Mouse (Mus musculus): ENCODE data around the gene Rnf4. TPM values are rescaled to one million over a fixed set of nuclear protein-coding genes. Genes with fewer than 3 reads are reported as not detected.

Rnf4 gene
- total RNA-seq (2022): 10 to 100 TPM; 82.2 to 87.7 (median 84.1) TPM

GRCm38 (mm10) chr5:34336097-34336774 is at the start of gene Rnf4:
Rnf4 (plus strand) TSS chr5:34336289.
- peak; percentile 97 for DNase-seq (ENCODE audit: low spot score in 2 of 2)

- no peak for DNase-seq (ENCODE audit: low spot score in 2 of 2)
Measured at GRCm38 (mm10) chr5:34286516-34286915, 49.6 kb upstream of the Rnf4 start.

GRCm38 (mm10) chr5:34287001-34287837 is 48.9 kb upstream of the Rnf4 start:
- no peak for DNase-seq (ENCODE audit: low spot score in 2 of 2)

DNA sequence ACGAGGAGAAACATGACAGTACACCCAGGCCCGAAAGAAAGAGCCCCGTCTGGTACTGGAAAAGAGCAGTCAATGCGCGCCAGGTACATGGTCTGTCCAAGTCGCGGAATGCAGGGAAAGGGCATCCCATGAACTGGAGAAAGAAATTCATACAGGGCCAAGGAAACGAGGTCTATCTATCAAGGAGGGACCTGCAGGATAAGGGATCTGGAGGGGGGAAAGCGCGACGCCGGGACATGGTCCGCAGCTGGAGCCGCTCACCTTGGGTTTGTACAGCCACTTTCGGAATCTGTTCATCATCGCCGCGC is 48.3 kb upstream of the Rnf4 start:
- DNase-seq (ENCODE audit: low spot score in 2 of 2): no peak

DNA sequence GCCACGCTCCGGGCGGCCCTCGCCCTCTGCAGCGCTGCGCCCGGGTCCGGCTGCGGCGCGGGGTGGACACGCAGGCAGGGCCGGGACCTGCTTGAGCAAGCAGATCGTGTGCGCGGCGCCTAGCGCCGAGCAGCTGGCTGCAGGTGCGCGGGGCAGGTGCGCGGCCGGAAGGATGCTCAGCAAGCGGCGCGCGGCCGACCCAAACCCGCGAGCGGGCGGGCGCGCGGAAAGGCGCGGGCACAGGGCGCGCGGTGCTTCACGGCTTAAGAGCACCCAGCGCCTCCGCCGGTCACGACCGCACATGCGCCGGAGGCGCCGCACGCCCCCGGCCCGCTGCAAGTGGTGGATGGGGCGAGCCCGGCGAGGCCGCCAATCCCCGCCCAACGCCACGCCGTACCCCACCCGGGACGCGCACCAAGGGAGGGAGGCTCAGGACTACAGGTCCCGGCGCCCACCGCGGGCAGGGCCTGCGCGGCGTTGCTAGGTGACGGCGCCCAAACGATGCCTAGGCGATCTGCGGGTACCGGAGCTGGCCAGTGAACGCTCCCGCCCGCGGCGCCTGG is 47.9 kb upstream of the Rnf4 start, which contains the start of the genes Zfyve28 and Cfap99:
Gene Zfyve28 (minus strand): TSS at position 296 of the 563 bp plus-strand sequence.
Gene Cfap99 (plus strand): TSS at position 447 of the 563 bp plus-strand sequence.
- DNase-seq (ENCODE audit: low spot score in 2 of 2): peak; percentile 95

- DNase-seq (ENCODE audit: low spot score in 2 of 2): no peak
Measured at GRCm38 (mm10) chr5:34289286-34289685, 46.8 kb upstream of the Rnf4 start.

DNA sequence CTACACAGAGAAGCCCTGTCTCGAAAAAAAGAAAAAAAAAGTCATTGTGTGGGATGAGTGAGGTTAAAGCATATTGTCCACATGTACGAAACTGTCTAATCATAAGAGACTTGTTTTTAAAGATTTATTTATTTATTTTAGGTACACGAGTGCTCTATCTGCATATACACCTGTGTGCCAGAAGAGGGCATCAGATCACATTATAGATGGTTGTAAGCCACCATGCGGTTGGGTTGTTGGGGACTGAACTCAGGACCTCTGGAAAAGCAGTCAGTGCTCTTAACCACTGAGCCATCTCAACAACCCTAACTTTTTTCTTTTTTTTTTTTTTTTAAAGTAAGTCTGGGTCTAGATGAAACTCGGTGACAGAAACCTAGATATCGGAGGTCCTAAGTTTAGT is 42.7 kb upstream of the Rnf4 start:
- no peak for DNase-seq (ENCODE audit: low spot score in 2 of 2)

DNA sequence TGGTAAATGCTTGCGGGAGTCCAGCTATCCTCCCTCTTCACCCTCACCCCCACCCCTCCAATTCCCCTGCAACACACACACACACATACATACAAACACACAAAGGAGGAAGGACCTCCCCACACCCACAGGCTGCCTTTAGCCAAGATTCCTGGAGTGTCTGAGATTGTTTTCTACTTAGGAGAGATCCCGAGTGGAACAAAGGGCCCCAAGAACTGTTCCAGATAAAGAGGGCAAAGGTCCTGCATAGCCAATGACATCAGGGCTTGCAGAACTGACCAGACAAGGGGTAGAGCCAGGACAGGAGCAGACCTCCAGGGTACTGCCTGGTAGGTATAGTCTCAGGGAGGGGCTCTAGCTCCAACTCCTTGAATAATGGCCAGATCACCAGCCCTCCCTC is 41.4 kb upstream of the Rnf4 start:
- no peak for DNase-seq (ENCODE audit: low spot score in 2 of 2)

GRCm38 (mm10) chr5:34295141-34295540 is 40.9 kb upstream of the Rnf4 start:
- DNase-seq (ENCODE audit: low spot score in 2 of 2): no peak

GRCm38 (mm10) chr5:34298061-34298460 is 38.0 kb upstream of the Rnf4 start:
- no peak for DNase-seq (ENCODE audit: low spot score in 2 of 2)

- DNase-seq (ENCODE audit: low spot score in 2 of 2): no peak
Measured at GRCm38 (mm10) chr5:34298937-34299535, 37.1 kb upstream of the Rnf4 start.

DNA sequence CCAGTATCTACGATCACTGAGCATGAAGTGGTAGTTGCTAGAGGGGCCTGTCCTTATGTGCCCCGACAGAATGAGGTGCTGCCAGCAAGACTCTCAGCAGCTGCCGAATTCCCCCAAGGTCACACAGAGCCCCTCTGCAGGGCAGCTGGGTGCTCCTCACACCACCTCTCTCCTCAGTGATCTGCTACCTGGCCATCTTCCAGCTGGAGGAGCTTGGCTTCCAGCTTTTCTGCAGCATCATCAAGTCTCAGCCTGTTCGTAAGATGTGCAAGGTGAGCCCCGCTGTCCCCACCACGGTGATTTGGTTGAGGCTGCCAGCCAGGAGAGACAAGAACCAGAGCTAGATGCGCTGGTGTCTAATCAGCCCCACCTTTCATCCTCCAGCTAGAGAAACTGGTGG is 33.7 kb upstream of the Rnf4 start:
- no peak for DNase-seq (ENCODE audit: low spot score in 2 of 2)

GRCm38 (mm10) chr5:34309016-34309415 is 27.1 kb upstream of the Rnf4 start:
- DNase-seq (ENCODE audit: low spot score in 2 of 2): no peak

DNA sequence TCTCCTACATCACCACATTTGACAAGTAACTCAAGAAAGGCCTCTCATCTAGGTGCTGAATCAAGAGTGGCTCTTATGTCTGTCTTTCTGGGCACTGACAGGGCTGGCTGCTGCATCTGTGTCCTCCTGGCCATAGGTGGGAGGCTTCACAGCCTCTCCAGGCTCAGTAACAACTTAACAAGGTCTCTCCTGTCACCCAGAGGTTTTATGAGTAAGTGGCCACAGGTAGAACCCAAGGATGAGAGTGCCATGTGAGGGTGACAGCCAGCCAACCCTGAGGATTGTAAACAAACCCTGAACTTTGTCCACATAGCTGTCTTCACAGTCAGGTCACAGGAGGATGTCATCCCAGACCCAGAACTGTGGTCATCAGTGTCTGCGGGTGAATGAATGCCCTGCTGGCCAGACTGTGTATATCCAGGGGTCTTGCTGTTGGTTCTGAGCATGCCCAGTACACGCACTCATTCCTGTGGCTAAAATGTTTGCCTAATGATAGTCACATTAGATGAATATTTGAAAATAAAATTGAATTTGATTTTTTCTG is 16.5 kb upstream of the Rnf4 start:
- DNase-seq (ENCODE audit: low spot score in 2 of 2): no peak

DNA sequence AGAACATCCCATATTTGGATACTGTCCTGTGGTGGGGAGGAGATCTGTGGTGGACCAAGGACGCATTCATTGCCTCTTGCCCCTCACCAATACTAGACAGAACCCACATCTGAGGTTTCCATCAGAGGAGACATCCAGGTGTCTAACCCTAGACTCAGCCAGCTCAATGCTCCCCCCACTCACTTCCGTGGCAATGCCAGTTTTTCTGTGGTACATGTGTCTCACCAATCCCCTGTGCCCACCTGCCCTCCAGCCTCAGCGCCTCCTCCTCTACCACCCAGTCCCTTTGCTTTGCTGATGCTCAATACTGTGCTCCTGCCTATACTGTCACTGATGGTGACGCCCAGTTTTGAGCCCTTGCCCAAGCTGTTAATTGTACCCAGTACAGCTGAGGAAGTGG is 14.9 kb upstream of the Rnf4 start:
- no peak for DNase-seq (ENCODE audit: low spot score in 2 of 2)

GRCm38 (mm10) chr5:34325286-34325685 is 10.8 kb upstream of the Rnf4 start:
- DNase-seq (ENCODE audit: low spot score in 2 of 2): no peak

DNA sequence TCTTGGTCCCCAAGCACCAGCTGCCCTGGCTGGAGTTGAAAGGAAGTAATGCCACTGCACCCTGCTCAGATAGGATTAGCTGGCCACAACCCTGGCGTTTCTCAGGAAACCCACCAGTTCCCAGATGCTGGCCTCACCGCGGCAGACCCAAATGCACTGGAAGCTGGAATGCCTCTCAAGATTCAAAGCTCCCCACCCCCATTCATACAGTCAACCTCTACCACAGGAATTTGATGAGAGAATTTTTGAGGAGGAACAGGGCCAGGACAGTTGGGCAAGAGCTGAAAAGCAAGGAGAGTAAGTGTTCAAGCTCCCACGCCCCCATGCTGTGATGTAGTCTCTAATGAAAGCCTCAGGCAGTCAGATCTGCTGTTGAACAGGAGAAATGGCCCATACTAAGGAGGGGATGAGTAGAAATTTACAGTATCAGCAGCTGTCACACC is 9.8 kb upstream of the Rnf4 start:
- DNase-seq (ENCODE audit: low spot score in 2 of 2): no peak

GRCm38 (mm10) chr5:34326875-34327576 is 9.1 kb upstream of the Rnf4 start:
- peak; percentile 7 to 11 for DNase-seq (ENCODE audit: low spot score in 2 of 2)

- no peak for DNase-seq (ENCODE audit: low spot score in 2 of 2)
Measured at GRCm38 (mm10) chr5:34330136-34330535, 6.0 kb upstream of the Rnf4 start.

- no peak for DNase-seq (ENCODE audit: low spot score in 2 of 2)
Measured at GRCm38 (mm10) chr5:34334081-34334480, 2.0 kb upstream of the Rnf4 start.

- DNase-seq (ENCODE audit: low spot score in 2 of 2): no peak
Measured at GRCm38 (mm10) chr5:34335539-34336096, 471 bp upstream of the Rnf4 start.

All from layer of hippocampus, adult 8-10 months (tissue).